Mouse (Mus musculus) heart, postnatal 0 days (tissue): ENCODE measurements around the gene Mcat. TPM values are rescaled to one million over a fixed set of nuclear protein-coding genes. Genes with fewer than 3 reads are reported as not detected.

Source experiments
- ATAC-seq: fragments of 200-750 bp; cut with Nextera tagmentation; 2 replicates; pipeline ENCODE4 v1.8.0; 2017; ENCODE audit warnings: low read depth, moderate number of reproducible peaks, moderate library complexity; ENCODE audit not compliant: insufficient read depth
- DNase-seq: peaks from one replicate; pipeline ENCODE4 v3.0.0-alpha.2; 2016; ENCODE audit warnings: low spot score
- H3K27ac ChIP-seq: fragments of 300-500 bp; sonication (generic); 2 replicates; pipeline ENCODE4 v1.5.1; 2014; ENCODE audit warnings: low read depth, mild to moderate bottlenecking
- H3K27me3 ChIP-seq: fragments of 300-500 bp; sonication (generic); 2 replicates; pipeline ENCODE4 v1.6.1; 2014; ENCODE audit warnings: low read length, mixed read lengths; ENCODE audit not compliant: control insufficient read depth, insufficient read depth
- H3K36me3 ChIP-seq: fragments of 300-500 bp; sonication (generic); replicated peaks from 2 replicates; pipeline ENCODE4 v1.6.1; 2014; ENCODE audit warnings: low read length, mixed read lengths; ENCODE audit not compliant: control insufficient read depth, insufficient read depth
- H3K4me1 ChIP-seq: fragments of 300-500 bp; sonication (generic); 2 replicates; pipeline ENCODE4 v1.6.1; 2014; ENCODE audit warnings: antibody characterized with exemption; ENCODE audit not compliant: control insufficient read depth, insufficient read depth
- H3K4me2 ChIP-seq: fragments of 300-500 bp; sonication (generic); 2 replicates; pipeline ENCODE4 v1.6.1; 2014; ENCODE audit warnings: low read depth, mild to moderate bottlenecking, low read length, moderate library complexity
- H3K4me3 ChIP-seq: fragments of 300-500 bp; sonication (generic); 2 replicates; pipeline ENCODE4 v1.5.1; 2014; ENCODE audit warnings: low read depth, low read length
- H3K9ac ChIP-seq: fragments of 300-500 bp; sonication (generic); replicated peaks from 2 replicates; pipeline ENCODE4 v1.6.1; 2014; ENCODE audit warnings: low read depth, low read length, mixed read lengths
- H3K9me3 ChIP-seq: fragments of 300-500 bp; sonication (generic); replicated peaks from 2 replicates; pipeline ENCODE4 v1.6.1; 2016; ENCODE audit warnings: low read length; ENCODE audit not compliant: control insufficient read depth
- CTCF ChIP-seq: IDR thresholded peaks from 2 replicates; pipeline ENCODE4 v1.5.1; 2016; ENCODE audit warnings: antibody characterized with exemption, control low read depth, low read depth
- EP300 ChIP-seq: IDR thresholded peaks from 2 replicates; pipeline ENCODE4 v1.6.1; 2016; ENCODE audit warnings: antibody characterized with exemption, low read depth
- WGBS: fragments of 180-500 bp; shearing (Covaris S2); extraction: QIAGEN DNeasy Blood & Tissue Kit; methylation state at CpG from one replicate; pipeline ENCODE4 v1.1.7; 2014; 5-methylcytosine and 5-hydroxymethylcytosine counted together
- polyA plus RNA-seq: library from polyadenylated mRNA; unstranded; fragments of >200 nt; fragmentation: Nextera tagmentation; extraction: Ambion mirVana; gene quantifications from 2 replicates; pipeline ENCODE4 v1.2.1, GENCODE M21; 2015
- total RNA-seq: library from RNA; depleted of rRNA; stranded (reverse); fragments of >200 nt; gene quantifications from 2 replicates; pipeline ENCODE4 v1.2.3, GENCODE M21; 2014; ENCODE audit warnings: low replicate concordance

Gene Mcat
- total and polyA plus RNA-seq, 2 experiments from 2014 or later = 36.9 to 66.6 TPM

DNA sequence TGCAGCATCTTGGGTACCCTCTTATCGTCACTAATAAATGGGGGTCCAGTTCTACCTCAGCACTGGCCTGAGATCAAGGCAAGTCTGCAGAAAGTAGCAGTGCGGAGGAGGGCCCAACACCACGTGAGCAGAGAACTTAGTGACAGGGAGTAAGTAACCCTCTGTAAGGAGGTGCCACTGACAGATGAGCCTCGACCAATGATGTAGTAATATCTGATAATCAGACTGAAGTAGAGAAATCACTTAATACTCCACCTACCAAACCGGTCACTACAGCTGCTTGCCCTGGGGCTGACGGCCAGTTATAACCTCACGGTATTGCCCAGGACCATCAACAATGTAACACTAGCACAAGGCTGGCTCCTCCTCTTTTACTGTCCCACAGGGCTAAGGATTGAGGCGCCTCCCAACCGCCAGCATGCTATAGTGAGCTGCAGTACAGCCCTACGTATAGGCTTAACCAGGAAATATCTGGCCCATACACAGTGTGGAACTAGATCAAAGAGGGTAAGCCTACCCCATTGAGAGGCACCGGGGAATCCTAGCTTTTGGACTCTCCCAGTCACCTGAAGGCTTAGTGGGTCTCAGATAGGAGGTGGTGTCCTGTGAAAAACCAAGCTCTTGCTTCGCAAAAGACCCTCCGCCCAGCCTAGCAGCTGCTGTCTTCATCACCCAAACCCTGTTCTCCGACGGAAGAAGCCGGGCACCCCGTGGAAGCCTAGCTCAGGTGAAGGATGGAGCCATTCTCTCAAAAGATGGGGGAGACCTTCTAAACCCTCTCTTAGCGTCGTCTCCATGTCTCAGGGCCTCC lies 30.3 kb upstream of the Mcat start:
- ATAC-seq (no peak), DNase-seq (no peak)
- H3K4me3 ChIP-seq = peak overlapping the region; percentile 69
- 18% methylated on average over 19 of the region's 19 CpGs for WGBS
- no peaks in the 10 kb centered on the region for H3K9me3 ChIP-seq
- H3K9ac ChIP-seq = peak overlapping the region; percentile 60; the same call in 1 of the 2 replicates
- peak overlapping the region; percentile 62 for H3K4me2 ChIP-seq
- TF ChIP-seq CTCF = no peak
- no peaks in the 10 kb centered on the region for H3K27me3 ChIP-seq
- 0 out of 2 replicates have a peak, but pooled peaks cover 4% of the 10 kb centered on the region for H3K4me1 ChIP-seq
- no peak overlapping the region for H3K27ac ChIP-seq
- no peaks in the 10 kb centered on the region for H3K36me3 ChIP-seq

DNA sequence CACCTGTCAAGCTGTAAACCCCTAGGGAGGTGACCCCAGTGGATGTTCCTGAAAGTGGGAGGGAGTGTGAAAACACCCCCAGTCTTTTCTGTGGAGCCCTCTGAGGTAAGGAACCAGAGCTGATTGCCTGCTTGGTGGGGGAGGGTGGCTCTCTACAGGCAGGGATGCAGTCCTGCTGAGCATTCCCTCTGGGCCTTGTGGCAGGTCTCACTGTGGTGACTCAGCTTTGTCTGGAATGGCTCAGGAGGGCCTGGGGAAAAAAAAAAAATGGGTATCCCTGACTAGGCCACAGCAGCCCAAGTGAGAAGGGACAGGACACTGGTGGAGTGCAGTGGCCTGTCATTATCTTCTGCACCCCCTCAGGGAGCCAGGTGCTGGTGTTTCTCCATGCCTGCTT lies 29.6 kb upstream of the Mcat start:
- Histone ChIP-seq H3K9me3 (no peaks in the 10 kb centered on the region), H3K4me3 (no peak overlapping the region), H3K27me3 (no peaks in the 10 kb centered on the region), H3K9ac (no peak overlapping the region), H3K27ac (no peak overlapping the region), H3K4me1 (0 out of 2 replicates have a peak, but pooled peaks cover 4% of the 10 kb centered on the region), H3K4me2 (no peak overlapping the region), H3K36me3 (0 out of 2 replicates have a peak, but pooled peaks cover 2% of the 10 kb centered on the region)
- TF ChIP-seq EP300 (no peak), CTCF (no peak)
- DNase-seq = no peak
- no peak for ATAC-seq

DNA sequence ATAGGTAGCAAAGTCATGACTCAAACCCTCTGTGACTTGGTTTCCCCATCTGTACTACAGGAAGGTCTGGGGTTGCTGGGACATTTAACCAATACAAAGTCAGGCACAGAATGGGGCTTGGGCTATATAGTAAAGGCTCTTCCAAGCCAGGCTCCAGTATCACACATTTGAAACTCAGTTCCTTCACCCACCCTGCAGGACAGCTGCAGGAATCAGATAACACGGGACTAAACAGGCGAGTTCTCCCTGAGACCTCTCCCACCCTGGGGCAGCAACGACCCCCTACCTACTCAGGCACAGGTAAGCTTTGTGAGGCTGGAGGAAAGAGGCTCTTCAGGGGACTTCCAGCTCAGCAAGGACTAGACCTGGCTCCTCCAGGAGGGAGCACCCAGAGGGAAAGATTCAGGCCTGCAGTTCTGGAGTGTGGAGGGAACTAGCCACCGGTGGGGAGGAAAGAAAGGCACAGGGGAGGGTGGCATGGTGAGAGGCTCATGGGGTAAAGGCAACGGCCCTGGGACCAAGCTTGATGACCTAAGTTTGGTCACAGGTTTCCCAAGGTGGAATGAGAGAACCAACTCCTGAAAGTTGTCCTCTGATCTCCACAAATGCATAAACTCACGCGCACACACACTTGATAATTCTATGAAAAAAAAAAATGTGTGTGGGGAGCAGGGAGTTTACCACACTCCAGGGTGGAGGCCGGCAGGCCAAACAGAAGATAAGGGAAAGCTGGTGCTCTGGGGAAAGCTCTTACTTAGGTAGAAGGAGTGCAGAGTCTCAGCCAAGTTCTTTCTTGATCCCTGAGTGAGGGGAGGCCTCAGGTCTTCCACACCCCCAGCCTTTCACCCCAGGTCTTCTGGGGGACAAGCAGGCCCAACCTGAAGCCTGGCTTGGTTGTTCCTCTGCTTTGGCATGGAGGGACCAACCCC lies 28.9 kb upstream of the Mcat start:
- H3K36me3 ChIP-seq = 0 out of 2 replicates have a peak, but pooled peaks cover 3% of the 10 kb centered on the region
- no peak for DNase-seq
- 0 out of 2 replicates have a peak, but pooled peaks cover 4% of the 10 kb centered on the region for H3K4me1 ChIP-seq
- ATAC-seq = no peak
- WGBS = 49% methylated on average over 8 of the region's 8 CpGs
- no peaks in the 10 kb centered on the region for H3K9me3 ChIP-seq
- no peak overlapping the region for H3K4me3 ChIP-seq
- H3K9ac ChIP-seq = no peak overlapping the region
- no peak overlapping the region for H3K27ac ChIP-seq
- H3K4me2 ChIP-seq = no peak overlapping the region
- H3K27me3 ChIP-seq = no peaks in the 10 kb centered on the region
- no peak for TF ChIP-seq EP300
- TF ChIP-seq CTCF = no peak

DNA sequence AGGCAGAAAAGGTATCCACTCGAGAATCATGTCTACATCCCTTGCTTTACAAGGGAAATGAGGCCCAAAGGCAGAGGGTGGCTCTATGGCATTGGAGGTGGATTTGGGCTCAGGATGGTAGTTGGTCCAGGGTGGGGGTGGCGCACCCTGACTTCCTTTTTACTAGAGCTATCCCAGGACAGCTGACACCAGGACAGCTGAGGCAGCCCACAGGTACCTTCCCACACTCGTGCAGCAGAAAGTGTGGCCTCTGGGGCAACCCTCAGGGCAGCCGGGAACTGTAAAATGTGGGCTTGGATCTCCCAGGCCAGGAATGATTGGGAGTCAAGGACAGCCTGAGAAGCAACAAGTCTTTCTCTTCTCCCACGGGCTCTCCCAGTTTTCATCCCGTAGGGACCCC lies 28.2 kb upstream of the Mcat start:
- Histone ChIP-seq H3K27me3 (no peaks in the 10 kb centered on the region), H3K4me3 (no peak overlapping the region), H3K4me1 (0 out of 2 replicates have a peak, but pooled peaks cover 4% of the 10 kb centered on the region), H3K9ac (no peak overlapping the region), H3K36me3 (peaks cover 5% of the 10 kb centered on the region), H3K27ac (no peak overlapping the region), H3K9me3 (no peaks in the 10 kb centered on the region), H3K4me2 (no peak overlapping the region)
- DNase-seq = no peak
- ATAC-seq = no peak
- TF ChIP-seq EP300 (no peak), CTCF (no peak)
- 78% methylated on average over 5 of the region's 6 CpGs for WGBS

DNA sequence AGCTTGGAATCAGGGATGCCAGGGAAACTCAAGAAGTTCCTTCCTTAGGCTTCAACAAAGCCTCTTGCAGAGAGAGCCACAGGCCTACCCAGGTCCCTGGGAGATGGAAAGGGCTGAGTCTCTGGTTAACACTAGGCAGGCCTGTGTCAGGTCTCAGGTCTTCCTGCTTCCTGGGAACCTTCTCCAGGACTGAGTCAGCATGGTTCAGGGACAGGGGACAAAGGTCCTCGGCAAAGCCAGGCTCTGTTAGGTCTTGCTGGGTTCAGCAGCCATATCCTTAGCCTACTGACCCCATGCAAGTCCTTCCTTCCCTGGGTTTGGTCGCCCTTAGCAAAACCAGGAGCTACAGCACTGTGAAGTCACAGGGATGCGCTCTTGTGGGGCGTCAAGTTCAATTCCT lies 27.3 kb upstream of the Mcat start:
- TF ChIP-seq CTCF = no peak
- TF ChIP-seq EP300 = no peak
- Histone ChIP-seq H3K9ac (no peak overlapping the region), H3K4me2 (no peak overlapping the region), H3K4me3 (no peak overlapping the region), H3K27me3 (no peaks in the 10 kb centered on the region), H3K27ac (no peak overlapping the region), H3K4me1 (0 out of 2 replicates have a peak, but pooled peaks cover 4% of the 10 kb centered on the region), H3K9me3 (peaks cover 4% of the 10 kb centered on the region; the same call in 1 of the 2 replicates), H3K36me3 (peaks cover 14% of the 10 kb centered on the region)
- no peak for DNase-seq
- no peak for ATAC-seq
- 86% methylated on average over 4 of the region's 4 CpGs for WGBS
